Mouse (Mus musculus) testis, adult 2 months (tissue): Measurements from ENCODE around the gene Xkr7. TPM values are rescaled to one million over a fixed set of nuclear protein-coding genes. Genes with fewer than 3 reads are reported as not detected.

Experiments
- H3K27ac ChIP-seq: fragments of 200-500 bp; 2 replicates; pipeline ENCODE4 v1.5.1; 2012; ENCODE audit warnings: low read depth, low read length; ENCODE audit not compliant: control insufficient read depth, insufficient read depth
- H3K27me3 ChIP-seq: fragments of 200-500 bp; 2 replicates; pipeline ENCODE4 v1.6.1; 2012; ENCODE audit warnings: mild to moderate bottlenecking, low read length, moderate library complexity; ENCODE audit not compliant: control insufficient read depth, insufficient read depth
- H3K36me3 ChIP-seq: fragments of 200-500 bp; 2 replicates; pipeline ENCODE4 v1.6.1; 2012; ENCODE audit warnings: mild to moderate bottlenecking, low read length; ENCODE audit not compliant: control insufficient read depth, insufficient read depth
- H3K4me1 ChIP-seq: fragments of 200-500 bp; 2 replicates; pipeline ENCODE4 v1.6.1; 2012; ENCODE audit warnings: low read length; ENCODE audit not compliant: control insufficient read depth, insufficient read depth
- H3K4me3 ChIP-seq: fragments of 200-500 bp; 2 replicates; pipeline ENCODE4 v1.5.1; 2012; ENCODE audit warnings: low read depth, mild to moderate bottlenecking, low read length, moderate library complexity, mixed read lengths; ENCODE audit not compliant: control insufficient read depth
- CTCF ChIP-seq: fragments of 200-500 bp; IDR thresholded peaks from 2 replicates; pipeline ENCODE4 v1.5.1; 2012; ENCODE audit warnings: low read depth, mild to moderate bottlenecking, inconsistent platforms, low read length, moderate library complexity; ENCODE audit not compliant: control insufficient read depth, insufficient read depth, insufficient replicate concordance
- POLR2A ChIP-seq: fragments of 200-500 bp; IDR thresholded peaks from 2 replicates; pipeline ENCODE4 v1.6.1; 2012; ENCODE audit warnings: low read depth, mild to moderate bottlenecking, inconsistent platforms, low read length, moderate library complexity; ENCODE audit not compliant: control insufficient read depth
- polyA plus RNA-seq: library from polyadenylated mRNA; depleted of rRNA; stranded (reverse); fragments of >200 nt; gene quantifications from 2 replicates; pipeline ENCODE4 v1.2.3, GENCODE M21; 2012

The Xkr7 gene
- polyA plus RNA-seq, 1 experiment, result 1.1 TPM

- Histone ChIP-seq H3K36me3 (no peaks in the 10 kb centered on the region), H3K4me3 (no peak overlapping the region), H3K4me1 (peaks cover 15% of the 10 kb centered on the region), H3K27ac (no peak overlapping the region), H3K27me3 (no peaks in the 10 kb centered on the region)
- TF ChIP-seq CTCF, result no peak
- no peak for TF ChIP-seq POLR2A
Measured at GRCm38 (mm10) chr2:153075961-153076360, 44.3 kb downstream of the Xkr7 start.

GRCm38 (mm10) chr2:153080841-153081523 lies 49.3 kb downstream of the Xkr7 start:
- H3K27ac ChIP-seq, result no peak overlapping the region
- peak overlapping the region; percentile 54 for H3K4me3 ChIP-seq
- TF ChIP-seq CTCF (peak; percentile 51; the same call in 1 of the 2 replicates), POLR2A (no peak)
- no peaks in the 10 kb centered on the region for H3K36me3 ChIP-seq
- no peaks in the 10 kb centered on the region; the same call in 1 of the 2 replicates for H3K4me1 ChIP-seq
- H3K27me3 ChIP-seq, result no peaks in the 10 kb centered on the region

- H3K4me1 ChIP-seq, result no peaks in the 10 kb centered on the region; the same call in 1 of the 2 replicates
- H3K27me3 ChIP-seq, result no peaks in the 10 kb centered on the region
- H3K36me3 ChIP-seq, result no peaks in the 10 kb centered on the region
- H3K4me3 ChIP-seq, result no peak overlapping the region
- TF ChIP-seq POLR2A, result no peak
- no peak for TF ChIP-seq CTCF
- no peak overlapping the region for H3K27ac ChIP-seq
Measured at GRCm38 (mm10) chr2:153081866-153082265, 50.2 kb downstream of the Xkr7 start.

GRCm38 (mm10) chr2:153083275-153083674 lies 51.6 kb downstream of the Xkr7 start:
- no peaks in the 10 kb centered on the region for H3K27me3 ChIP-seq

GRCm38 (mm10) chr2:153083824-153084223 lies 52.2 kb downstream of the Xkr7 start:
- no peaks in the 10 kb centered on the region for H3K27me3 ChIP-seq
- no peak overlapping the region for H3K4me3 ChIP-seq
- no peak overlapping the region for H3K27ac ChIP-seq
- H3K4me1 ChIP-seq, result no peaks in the 10 kb centered on the region; the same call in 1 of the 2 replicates
- TF ChIP-seq CTCF (no peak), POLR2A (no peak)
- H3K36me3 ChIP-seq, result no peaks in the 10 kb centered on the region

More at GRCm38 (mm10) chr2:153083275-153083674, 51.6 kb downstream of the Xkr7 start:
- Histone ChIP-seq H3K36me3 (no peaks in the 10 kb centered on the region), H3K27ac (no peak overlapping the region), H3K4me1 (no peaks in the 10 kb centered on the region; the same call in 1 of the 2 replicates), H3K4me3 (no peak overlapping the region)
- TF ChIP-seq CTCF, result no peak
- TF ChIP-seq POLR2A, result no peak

- H3K36me3 ChIP-seq, result no peaks in the 10 kb centered on the region
- H3K4me1 ChIP-seq, result no peaks in the 10 kb centered on the region; the same call in 1 of the 2 replicates
- TF ChIP-seq CTCF, result no peak
- TF ChIP-seq POLR2A, result no peak
- H3K27me3 ChIP-seq, result no peaks in the 10 kb centered on the region
- H3K27ac ChIP-seq, result no peak overlapping the region
- no peak overlapping the region for H3K4me3 ChIP-seq
Measured at GRCm38 (mm10) chr2:153084261-153084976, 52.8 kb downstream of the Xkr7 start.

GRCm38 (mm10) chr2:153085556-153085955 lies 53.9 kb downstream of the Xkr7 start:
- Histone ChIP-seq H3K4me3 (no peak overlapping the region), H3K4me1 (peaks cover 4% of the 10 kb centered on the region), H3K27me3 (no peaks in the 10 kb centered on the region), H3K27ac (no peak overlapping the region), H3K36me3 (no peaks in the 10 kb centered on the region)
- TF ChIP-seq CTCF, result no peak
- no peak for TF ChIP-seq POLR2A

GRCm38 (mm10) chr2:153086166-153086565 lies 54.5 kb downstream of the Xkr7 start:
- H3K4me1 ChIP-seq, result peaks cover 9% of the 10 kb centered on the region
- H3K27me3 ChIP-seq, result no peaks in the 10 kb centered on the region
- no peaks in the 10 kb centered on the region for H3K36me3 ChIP-seq
- TF ChIP-seq POLR2A (no peak), CTCF (no peak)
- H3K4me3 ChIP-seq, result no peak overlapping the region
- no peak overlapping the region for H3K27ac ChIP-seq
